Mouse (Mus musculus) CD4-positive, CD25-positive, alpha-beta regulatory T cell, adult 4 months (primary cell): ENCODE results near the gene Olfr282. TPM values are rescaled to one million over a fixed set of nuclear protein-coding genes. Genes with fewer than 3 reads are reported as not detected.

Experiments used
- ATAC-seq: one replicate; pipeline ENCODE4 v1.8.0; 2017
- polyA plus RNA-seq, 2 experiments: library from polyadenylated mRNA; unstranded; fragments of 100-300 nt; shearing (Covaris generic); gene quantifications; one replicate each; pipeline ENCODE4 v1.2.1; 2017

Olfr282 gene
- polyA plus RNA-seq, 2 experiments from 2014 or later: not detected

GRCm38 (mm10) chr15:98475382-98475781 is 44.4 kb downstream of the Olfr282 start:
- no peak for ATAC-seq

- ATAC-seq: no peak
These were observed 45.3 kb downstream of the Olfr282 start for GRCm38 (mm10) chr15:98476281-98476680.

- no peak for ATAC-seq
These were observed 48.6 kb downstream of the Olfr282 start for GRCm38 (mm10) chr15:98479568-98480102.

- no peak for ATAC-seq
These were observed 51.7 kb downstream of the Olfr282 start, which contains the start of gene Lalba for GRCm38 (mm10) chr15:98482701-98483100. Gene Lalba (minus strand): TSS chr15:98482721.

GRCm38 (mm10) chr15:98483907-98484886 is 53.2 kb downstream of the Olfr282 start:
- ATAC-seq: no peak

- no peak for ATAC-seq
These were observed 55.5 kb downstream of the Olfr282 start for GRCm38 (mm10) chr15:98486433-98487021.

Other genes starting within 250 kb of the Olfr282 start
- not detected for gene Olfr288, start 235.7 kb upstream of the Olfr282 start, polyA plus RNA-seq
- gene Gm44579, start 210.2 kb upstream of the Olfr282 start, polyA plus RNA-seq: not detected
- not detected for gene Olfr287, start 210.2 kb upstream of the Olfr282 start, polyA plus RNA-seq
- gene Olfr286, start 196.8 kb upstream of the Olfr282 start, polyA plus RNA-seq: under 1 TPM in 1 of 2 experiments, not detected in 1; 0.15 TPM
- not detected for gene H1fnt, start 173.9 kb upstream of the Olfr282 start, polyA plus RNA-seq
- gene Zfp641, start 135.1 kb upstream of the Olfr282 start, polyA plus RNA-seq: not detected
- not detected for gene Olfr285, start 113.9 kb upstream of the Olfr282 start, polyA plus RNA-seq
- gene Olfr284, start 90.2 kb upstream of the Olfr282 start, polyA plus RNA-seq: not detected
- not detected for gene Olfr283, start 50.3 kb upstream of the Olfr282 start, polyA plus RNA-seq
- not detected for gene Olfr281, start 21.4 kb downstream of the Olfr282 start, polyA plus RNA-seq
- gene OR5BS1P, start 38.7 kb downstream of the Olfr282 start, polyA plus RNA-seq: not detected
- gene Lalba, start 51.5 kb downstream of the Olfr282 start, polyA plus RNA-seq: under 1 TPM in 1 of 2 experiments, not detected in 1; 0.56 TPM
- not detected for gene Olfr279, start 61.2 kb downstream of the Olfr282 start, polyA plus RNA-seq
- gene Kansl2, start 103.0 kb downstream of the Olfr282 start, polyA plus RNA-seq: 10 to 100 TPM; 27.2 to 36.2 TPM
- gene Ccnt1, start 139.7 kb downstream of the Olfr282 start, polyA plus RNA-seq: 100 to 1,000 TPM; 103 to 104 TPM
- gene 4930415O20Rik, start 139.8 kb downstream of the Olfr282 start, polyA plus RNA-seq: not detected
- gene Adcy6, start 178.9 kb downstream of the Olfr282 start, polyA plus RNA-seq: 1 to 10 TPM; 1.1 to 1.5 TPM
- not detected for gene Cacnb3, start 199.6 kb downstream of the Olfr282 start, polyA plus RNA-seq
- 10 to 100 TPM; 29.4 to 29.8 TPM for gene Ddx23, start 231.7 kb downstream of the Olfr282 start, polyA plus RNA-seq
- gene Rnd1, start 246.2 kb downstream of the Olfr282 start, polyA plus RNA-seq: 1 to 10 TPM in 1 of 2 experiments, under 1 TPM in 1; 0.35 to 1.9 TPM